Mouse (Mus musculus): Measurements from ENCODE around the gene P2rx7.

- TF ChIP-seq CTCF (IDR thresholded peaks at IDR 0.05; ENCODE audit: extremely low read depth, insufficient read depth, insufficient read length, insufficient replicate concordance): no peak
- no peak for TF ChIP-seq POLR2A (IDR thresholded peaks at IDR 0.05; ENCODE audit: low read depth, low read length)
Observed at GRCm38 (mm10) chr5:122693431-122694207, 49.9 kb downstream of the P2rx7 start.

Measured in spleen, adult 2 months (tissue).